Mouse (Mus musculus) bone marrow macrophage, adult 2 months (primary cell): ENCODE data around the gene Tarm1. TPM values are rescaled to one million over a fixed set of nuclear protein-coding genes. Genes with fewer than 3 reads are reported as not detected.

ENCODE experiments used
- H3K27ac ChIP-seq: 2 replicates; pipeline ENCODE4 v1.5.1; 2012; ENCODE audit warnings: low read depth, low read length; ENCODE audit not compliant: insufficient read depth
- H3K4me1 ChIP-seq: 2 replicates; pipeline ENCODE4 v1.6.1; 2012; ENCODE audit warnings: low read length; ENCODE audit not compliant: control insufficient read depth, insufficient read depth
- H3K4me3 ChIP-seq: 2 replicates; pipeline ENCODE4 v1.5.1; 2012; ENCODE audit warnings: mild to moderate bottlenecking, low read length, moderate library complexity; ENCODE audit not compliant: insufficient read depth
- CTCF ChIP-seq: IDR thresholded peaks from 2 replicates; pipeline ENCODE4 v1.5.1; 2012; ENCODE audit warnings: low read depth, mild to moderate bottlenecking, low read length, moderate library complexity
- POLR2A ChIP-seq: IDR thresholded peaks from 2 replicates; pipeline ENCODE4 v1.6.1; 2012; ENCODE audit warnings: mild to moderate bottlenecking, low read depth, low read length, borderline replicate concordance
- polyA plus RNA-seq: library from polyadenylated mRNA; stranded (reverse); fragments of >200 nt; gene quantifications from 2 replicates; pipeline ENCODE4 v1.2.4, GENCODE M21; 2012; ENCODE audit not compliant: missing spikeins, insufficient read depth, insufficient read length

Gene Tarm1
- polyA plus RNA-seq, 1 experiment = 1.2 TPM

- H3K4me1 ChIP-seq = peaks cover 6% of the 10 kb centered on the region
- H3K4me3 ChIP-seq = no peak overlapping the region
- no peak overlapping the region for H3K27ac ChIP-seq
- TF ChIP-seq CTCF (no peak), POLR2A (no peak)
These were observed 44.6 kb downstream of the Tarm1 start for GRCm38 (mm10) chr7:3457841-3458217.

- H3K27ac ChIP-seq = no peak overlapping the region
- no peak overlapping the region for H3K4me3 ChIP-seq
- peaks cover 6% of the 10 kb centered on the region for H3K4me1 ChIP-seq
- TF ChIP-seq CTCF (no peak), POLR2A (no peak)
These were observed 45.1 kb downstream of the Tarm1 start for GRCm38 (mm10) chr7:3457111-3457840.

- H3K4me1 ChIP-seq = peaks cover 16% of the 10 kb centered on the region
- no peak overlapping the region for H3K4me3 ChIP-seq
- no peak overlapping the region for H3K27ac ChIP-seq
- TF ChIP-seq CTCF = no peak
- no peak for TF ChIP-seq POLR2A
These were observed 48.8 kb downstream of the Tarm1 start for GRCm38 (mm10) chr7:3453486-3454183.

GRCm38 (mm10) chr7:3452821-3453485 is 49.5 kb downstream of the Tarm1 start:
- Histone ChIP-seq H3K4me3 (no peak overlapping the region), H3K27ac (no peak overlapping the region), H3K4me1 (peaks cover 16% of the 10 kb centered on the region)
- TF ChIP-seq POLR2A = no peak
- no peak for TF ChIP-seq CTCF

GRCm38 (mm10) chr7:3451161-3451560 is 51.3 kb downstream of the Tarm1 start:
- Histone ChIP-seq H3K27ac (no peak overlapping the region), H3K4me1 (peaks cover 19% of the 10 kb centered on the region), H3K4me3 (no peak overlapping the region)
- no peak for TF ChIP-seq POLR2A
- no peak for TF ChIP-seq CTCF

GRCm38 (mm10) chr7:3450671-3451070 is 51.8 kb downstream of the Tarm1 start:
- TF ChIP-seq CTCF (no peak), POLR2A (no peak)
- Histone ChIP-seq H3K27ac (no peak overlapping the region), H3K4me3 (no peak overlapping the region), H3K4me1 (peaks cover 19% of the 10 kb centered on the region)

GRCm38 (mm10) chr7:3448737-3449454 is 53.5 kb downstream of the Tarm1 start:
- no peak overlapping the region for H3K4me3 ChIP-seq
- TF ChIP-seq POLR2A (no peak), CTCF (peak; percentile 98)
- H3K4me1 ChIP-seq = peaks cover 21% of the 10 kb centered on the region
- H3K27ac ChIP-seq = no peak overlapping the region

DNA sequence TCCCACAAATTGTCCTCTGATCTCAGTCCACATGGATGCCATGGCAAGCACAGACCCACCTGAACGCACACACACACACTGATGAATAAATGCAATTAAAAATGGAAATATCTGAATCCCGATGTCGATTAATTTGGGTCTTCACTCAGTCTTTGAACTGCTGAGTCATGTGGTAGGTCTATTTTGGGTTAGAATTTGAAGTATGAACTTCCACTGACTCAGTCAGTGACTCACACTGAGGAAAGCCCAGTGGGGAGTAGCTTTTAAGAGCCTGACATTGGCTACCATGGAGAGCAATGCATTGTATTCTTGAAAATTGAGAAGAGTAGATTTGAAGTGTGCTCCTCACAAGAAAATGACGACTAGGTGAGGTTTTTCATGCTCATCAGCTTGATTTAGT is 55.4 kb downstream of the Tarm1 start:
- no peak overlapping the region for H3K27ac ChIP-seq
- H3K4me1 ChIP-seq = peaks cover 30% of the 10 kb centered on the region
- no peak overlapping the region for H3K4me3 ChIP-seq
- TF ChIP-seq POLR2A = no peak
- TF ChIP-seq CTCF = no peak

DNA sequence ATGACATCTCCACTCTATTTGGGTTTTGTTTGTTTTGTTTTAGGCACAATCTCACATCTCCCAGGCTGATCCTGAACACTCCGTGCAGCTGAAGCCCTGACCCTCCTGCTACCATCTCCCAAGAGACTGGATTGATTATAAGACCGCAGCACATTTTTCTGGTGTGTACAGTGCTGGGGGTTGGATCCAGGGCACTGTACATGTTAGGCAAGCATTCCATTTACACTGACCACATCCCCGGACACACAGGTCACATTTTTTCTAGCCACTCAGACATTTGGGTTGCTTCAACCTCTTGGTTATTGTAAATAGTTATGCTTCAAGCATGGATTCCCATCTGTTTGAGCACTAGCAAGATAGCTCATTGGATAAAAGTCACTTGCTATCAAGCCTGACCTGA is 55.8 kb downstream of the Tarm1 start:
- Histone ChIP-seq H3K4me3 (no peak overlapping the region), H3K4me1 (peaks cover 33% of the 10 kb centered on the region), H3K27ac (no peak overlapping the region)
- no peak for TF ChIP-seq CTCF
- TF ChIP-seq POLR2A = no peak
